21 mouse cellular contexts compared by ENCODE assay signal in genomic region chr10:86067911-86068310, GRCm38 (mm10). TPM values are rescaled to one million over a fixed set of nuclear protein-coding genes. Genes with fewer than 3 reads are reported as not detected.
A peak's percentile ranks its signal among the peaks of the same experiment; 100 is the strongest.
DNase-seq lines count a peak whose midpoint lies in the region; ATAC-seq lines count a peak whose summit lies in the region.
"Had no signal": no experiment of that assay in that cellular context is flagged by ENCODE, and none has a peak within 500 bp of the region (broad histone marks: within the 10 kb centered on the region; RNA-seq: fewer than 3 reads in every experiment).

No protein-coding gene starts in this region.

- no peaks in the 10 kb centered on the region for H3K27me3 ChIP-seq in hindbrain, embryonic 10.5 days (ENCODE audit: insufficient read depth, poor library complexity, severe bottlenecking)
- no peaks in the 10 kb centered on the region for H3K27me3 ChIP-seq in hindbrain, embryonic 12.5 days
- no peaks in the 10 kb centered on the region for H3K27me3 ChIP-seq in limb, embryonic 10.5 days (ENCODE audit: low read depth, poor library complexity, severe bottlenecking)
- H3K27me3 ChIP-seq: embryonic facial prominence, embryonic 12.5 days; forebrain, embryonic 13.5 days had no signal

- no peak overlapping the region for H3K4me2 ChIP-seq in hindbrain, embryonic 12.5 days (replicated peaks)
- H3K4me2 ChIP-seq: embryonic facial prominence, embryonic 12.5 days; forebrain, embryonic 13.5 days; heart, embryonic 13.5 days; hindbrain, embryonic 14.5 days had no signal

- 73% methylated on average over 10 of the region's 10 CpGs for WGBS in hindbrain, embryonic 10.5 days
- WGBS in hindbrain, embryonic 12.5 days: 66% methylated on average over 10 of the region's 10 CpGs
- 59% methylated on average over 10 of the region's 10 CpGs for WGBS in limb, embryonic 10.5 days

- no peak overlapping the region for H3K4me3 ChIP-seq in hindbrain, embryonic 10.5 days
- no peak overlapping the region for H3K4me3 ChIP-seq in hindbrain, embryonic 12.5 days
- H3K4me3 ChIP-seq in limb, embryonic 10.5 days: no peak overlapping the region
- H3K4me3 ChIP-seq: embryonic facial prominence, embryonic 12.5 days; forebrain, embryonic 13.5 days; heart, embryonic 13.5 days had no signal

- H3K4me1 ChIP-seq in hindbrain, embryonic 10.5 days (replicated peaks): peaks cover 37% of the 10 kb centered on the region
- H3K4me1 ChIP-seq in hindbrain, embryonic 12.5 days: peaks cover 11% of the 10 kb centered on the region
- peaks cover 36% of the 10 kb centered on the region for H3K4me1 ChIP-seq in limb, embryonic 10.5 days

- peak overlapping the region; percentile 86 for H3K27ac ChIP-seq in hindbrain, embryonic 10.5 days
- no peak overlapping the region for H3K27ac ChIP-seq in hindbrain, embryonic 12.5 days
- H3K27ac ChIP-seq in limb, embryonic 10.5 days: peak overlapping the region; percentile 65; the same call in 1 of the 2 replicates
- H3K27ac ChIP-seq: embryonic facial prominence, embryonic 12.5 days; forebrain, embryonic 13.5 days; heart, embryonic 13.5 days; hindbrain, embryonic 14.5 days had no signal

- no peak overlapping the region for H3K9ac ChIP-seq in hindbrain, embryonic 12.5 days
- H3K9ac ChIP-seq: embryonic facial prominence, embryonic 12.5 days; forebrain, embryonic 13.5 days; forebrain, postnatal 0 days; heart, embryonic 13.5 days; hindbrain, embryonic 14.5 days had no signal

- ATAC-seq in hindbrain, embryonic 12.5 days (ENCODE audit: low FRiP score): no peak
- ATAC-seq: forebrain, embryonic 13.5 days; forebrain, postnatal 0 days had no signal

- no peaks in the 10 kb centered on the region for H3K9me3 ChIP-seq in hindbrain, embryonic 10.5 days
- H3K9me3 ChIP-seq in hindbrain, embryonic 12.5 days (replicated peaks): no peaks in the 10 kb centered on the region
- no peaks in the 10 kb centered on the region for H3K9me3 ChIP-seq in limb, embryonic 10.5 days (replicated peaks)
- H3K9me3 ChIP-seq: embryonic facial prominence, embryonic 12.5 days; forebrain, embryonic 13.5 days; heart, embryonic 13.5 days had no signal

- no peak for DNase-seq in hindbrain, embryonic 10.5 days (ENCODE audit: low spot score)
- DNase-seq in kidney, adult 9 months: peak; percentile 78
- no peak for DNase-seq in kidney, postnatal 14 days
- DNase-seq in Muller cell, postnatal 12 days (ENCODE audit: inconsistent ontology term): peak; percentile 34
- no peak for DNase-seq in limb, embryonic 10.5 days (ENCODE audit: low spot score)
- no peak for DNase-seq in spleen, postnatal 4 days (ENCODE audit: low spot score in 2 of 2)
- no peak for DNase-seq in testis, postnatal 10 days (ENCODE audit: low spot score)
- DNase-seq: adrenal gland, postnatal 10 days; cerebellum, adult 11 months; cerebellum, adult 8-10 months; cerebellum, postnatal 14 days; embryo, embryonic 11 days; forebrain, postnatal 0 days; gastrocnemius, postnatal 25 days; heart, postnatal 4 days had no signal

- no peaks in the 10 kb centered on the region for H3K36me3 ChIP-seq in hindbrain, embryonic 10.5 days
- H3K36me3 ChIP-seq in hindbrain, embryonic 12.5 days: no peaks in the 10 kb centered on the region
- no peaks in the 10 kb centered on the region for H3K36me3 ChIP-seq in limb, embryonic 10.5 days
- H3K36me3 ChIP-seq: embryonic facial prominence, embryonic 12.5 days; heart, embryonic 13.5 days had no signal

RNA-seq across cellular contexts. Expression of gene Fbxo7, which starts 46.1 kb away (rescaled TPM):
- 16.5 and 19.8 TPM in 2 replicates for polyA plus RNA-seq in hindbrain, embryonic 10.5 days (2016; fragmentation: Nextera tagmentation; extraction: Ambion mirVana)
- 17.2 and 19.0 TPM in 2 replicates for polyA plus RNA-seq in hindbrain, embryonic 12.5 days (2016; fragmentation: Nextera tagmentation; extraction: Ambion mirVana)
- polyA plus RNA-seq in limb, embryonic 10.5 days (2016; fragmentation: Nextera tagmentation; extraction: Ambion mirVana): 15.6 and 20.1 TPM in 2 replicates

RNA-seq across cellular contexts. Expression of gene Bpifc, which starts 56.2 kb away (rescaled TPM):
- polyA plus RNA-seq in hindbrain, embryonic 10.5 days (2016; fragmentation: Nextera tagmentation; extraction: Ambion mirVana): 0.05 TPM in 1 of 2 replicates, not detected in the other
- not detected in 2 replicates for polyA plus RNA-seq in hindbrain, embryonic 12.5 days (2016; fragmentation: Nextera tagmentation; extraction: Ambion mirVana)
- polyA plus RNA-seq in limb, embryonic 10.5 days (2016; fragmentation: Nextera tagmentation; extraction: Ambion mirVana): not detected in 2 replicates
- polyA plus RNA-seq: embryonic facial prominence, embryonic 12.5 days; forebrain, embryonic 13.5 days; heart, embryonic 13.5 days; heart, postnatal 0 days; hindbrain, embryonic 14.5 days had no signal

Comparison
In these comparisons a context has a peak if more than half of its experiments do, and no peak if none do; other contexts are left out.
1. DNase-seq: peak in kidney, adult 9 months (single experiment) and Muller cell, postnatal 12 days (single experiment); none in hindbrain, embryonic 10.5 days (single experiment), kidney, postnatal 14 days (single experiment), limb, embryonic 10.5 days (single experiment), spleen, postnatal 4 days (0 of 2) and testis, postnatal 10 days (single experiment).